In the genomic region with DNA sequence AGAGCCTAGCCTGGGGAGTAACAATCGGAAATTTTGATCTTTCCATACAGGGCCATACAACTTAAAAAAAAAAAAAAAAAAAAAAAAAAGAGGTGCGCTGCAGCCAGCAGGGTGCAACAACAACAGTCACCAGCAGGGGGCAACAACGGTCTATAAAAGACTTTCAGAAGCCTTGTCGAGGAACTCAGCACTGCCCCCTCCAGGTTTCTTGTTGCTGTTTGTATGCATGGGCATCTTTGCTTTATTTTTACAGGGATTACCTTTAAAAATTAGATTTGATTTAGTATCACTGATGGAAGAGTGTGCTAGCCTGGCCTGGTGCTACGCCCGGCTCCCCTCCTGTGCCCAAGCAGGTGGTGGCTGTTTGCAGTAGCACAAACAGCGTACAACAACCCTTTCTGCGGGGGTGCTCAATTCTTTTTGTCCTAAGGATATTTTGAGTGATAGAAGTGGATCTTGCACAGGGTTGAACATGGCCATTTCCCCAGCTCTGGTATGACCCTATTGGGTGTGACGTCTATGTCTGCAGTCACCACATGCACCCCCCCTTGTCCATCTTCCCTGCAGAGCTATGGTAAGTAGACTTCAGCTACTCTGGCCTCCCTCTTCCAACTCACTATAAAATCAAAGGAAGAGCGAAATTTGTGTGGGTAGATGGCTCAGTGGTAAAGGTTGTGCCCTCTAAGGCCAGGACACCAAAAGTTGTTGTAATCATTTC, we compare ENCODE assay signal across 7 mouse cellular contexts. TPM values are rescaled to one million over a fixed set of nuclear protein-coding genes. Genes with fewer than 3 reads are reported as not detected.
A peak's percentile ranks its signal among the peaks of the same experiment; 100 is the strongest.
DNase-seq lines count a peak whose midpoint lies in the region; ATAC-seq and TF ChIP-seq lines count a peak whose summit lies in the region.

No protein-coding gene starts in this region.

- peak; percentile 40; the same call in 1 of the 2 replicates for ATAC-seq in forebrain, postnatal 0 days
- peak; percentile 24; the same call in 1 of the 2 replicates for ATAC-seq in hindbrain, embryonic 15.5 days (ENCODE audit: low FRiP score, low read depth)
- ATAC-seq in midbrain, embryonic 13.5 days: peak; percentile 58

- H3K4me2 ChIP-seq in forebrain, postnatal 0 days (ENCODE audit: low read depth): no peak overlapping the region
- no peak overlapping the region for H3K4me2 ChIP-seq in hindbrain, embryonic 15.5 days
- no peak overlapping the region for H3K4me2 ChIP-seq in midbrain, embryonic 13.5 days (replicated peaks)

- H3K9ac ChIP-seq in forebrain, postnatal 0 days: no peak overlapping the region
- H3K9ac ChIP-seq in hindbrain, embryonic 15.5 days: no peak overlapping the region
- H3K9ac ChIP-seq in midbrain, embryonic 13.5 days (replicated peaks): no peak overlapping the region

- TF ChIP-seq CTCF in forebrain, postnatal 0 days (IDR thresholded peaks at IDR 0.05; ENCODE audit: low read depth): peak; percentile 95

- H3K36me3 ChIP-seq in forebrain, postnatal 0 days (ENCODE audit: insufficient read depth): no peaks in the 10 kb centered on the region
- no peaks in the 10 kb centered on the region for H3K36me3 ChIP-seq in hindbrain, embryonic 15.5 days
- H3K36me3 ChIP-seq in midbrain, embryonic 13.5 days: no peaks in the 10 kb centered on the region

- H3K27ac ChIP-seq in forebrain, postnatal 0 days (ENCODE audit: low read depth, low read length): no peak overlapping the region
- no peak overlapping the region for H3K27ac ChIP-seq in hindbrain, embryonic 15.5 days (replicated peaks)
- H3K27ac ChIP-seq in midbrain, embryonic 13.5 days: no peak overlapping the region

- H3K4me3 ChIP-seq in forebrain, postnatal 0 days (ENCODE audit: low read depth, low read length): no peak overlapping the region
- H3K4me3 ChIP-seq in hindbrain, embryonic 15.5 days: no peak overlapping the region
- no peak overlapping the region for H3K4me3 ChIP-seq in midbrain, embryonic 13.5 days (replicated peaks)

- 42% methylated on average over 10 of the region's 10 CpGs for WGBS in forebrain, postnatal 0 days
- 45% methylated on average over 10 of the region's 10 CpGs for WGBS in hindbrain, embryonic 15.5 days
- 42% methylated on average over 10 of the region's 10 CpGs for WGBS in midbrain, embryonic 13.5 days

- peak; percentile 89 for DNase-seq in R1 (ENCODE audit: low read depth, low spot score)
- peak; percentile 82 for DNase-seq in c-Kit-positive CD71-positive TER-119-positive erythroid progenitor cells, embryonic 14.5 days (ENCODE audit: low spot score)
- DNase-seq in forebrain, postnatal 0 days: peak; percentile 96
- peak; percentile 91 to 100 for DNase-seq in left cerebral cortex, adult 18-20 months (ENCODE audit: low spot score in 2 of 2)
- DNase-seq in spleen, adult 12 weeks (ENCODE audit: low spot score): peak; percentile 60

- no peaks in the 10 kb centered on the region; the same call in 1 of the 2 replicates for H3K27me3 ChIP-seq in forebrain, postnatal 0 days (ENCODE audit: insufficient read depth, low read length)
- H3K27me3 ChIP-seq in hindbrain, embryonic 15.5 days: peaks cover 9% of the 10 kb centered on the region; the same call in 1 of the 2 replicates
- 0 out of 2 replicates have a peak, but pooled peaks cover 3% of the 10 kb centered on the region for H3K27me3 ChIP-seq in midbrain, embryonic 13.5 days

- H3K9me3 ChIP-seq in forebrain, postnatal 0 days (ENCODE audit: low read length): no peaks in the 10 kb centered on the region
- H3K9me3 ChIP-seq in hindbrain, embryonic 15.5 days: no peaks in the 10 kb centered on the region
- no peaks in the 10 kb centered on the region for H3K9me3 ChIP-seq in midbrain, embryonic 13.5 days

- no peaks in the 10 kb centered on the region for H3K4me1 ChIP-seq in forebrain, postnatal 0 days (ENCODE audit: insufficient read depth)
- H3K4me1 ChIP-seq in hindbrain, embryonic 15.5 days (replicated peaks): no peaks in the 10 kb centered on the region
- H3K4me1 ChIP-seq in midbrain, embryonic 13.5 days (replicated peaks): no peaks in the 10 kb centered on the region

RNA-seq across cellular contexts. Expression of a gene that starts 35.4 kb away (rescaled TPM):
- 2.5 and 4.5 TPM in 2 replicates for total RNA-seq in forebrain, postnatal 0 days (2014; rRNA removed)
- 1.7 and 3.1 TPM in 2 replicates for polyA plus RNA-seq in forebrain, postnatal 0 days (2015; fragmentation: Nextera tagmentation; extraction: Ambion mirVana)
- 2.3 and 3.1 TPM in 2 replicates for polyA plus RNA-seq in hindbrain, embryonic 15.5 days (2015; fragmentation: Nextera tagmentation; extraction: Ambion mirVana)
- total RNA-seq in left cerebral cortex, adult 18-20 months (2021): 1 to 10 TPM; 3.3 to 4.0 TPM
- 1.1 and 1.6 TPM in 2 replicates for polyA plus RNA-seq in midbrain, embryonic 13.5 days (2015; fragmentation: Nextera tagmentation; extraction: Ambion mirVana)
